Mouse (Mus musculus) layer of hippocampus, postnatal 25 days (tissue): ENCODE results near the gene Mylk2. TPM values are rescaled to one million over a fixed set of nuclear protein-coding genes. Genes with fewer than 3 reads are reported as not detected.

Experiments
- DNase-seq, 2 experiments: peaks; one replicate each; pipeline ENCODE4 v3.0.0; 2022; ENCODE audit warnings: mixed read lengths in 2 of 2, low spot score in 1 of 2; ENCODE audit errors: extremely low spot score in 1 of 2
- microRNA-seq, 2 experiments: library from miRNA; unstranded; fragments of <30 nt; microRNA quantifications; one replicate each; pipeline ENCODE4 v1.2.0; 2021
- total RNA-seq, 2 experiments: library from RNA; stranded (reverse); gene quantifications; 2 replicates each; pipeline ENCODE4 v1.2.3; 2021

Gene Mylk2
- total RNA-seq, 2 experiments from 2014 or later = not detected

DNA sequence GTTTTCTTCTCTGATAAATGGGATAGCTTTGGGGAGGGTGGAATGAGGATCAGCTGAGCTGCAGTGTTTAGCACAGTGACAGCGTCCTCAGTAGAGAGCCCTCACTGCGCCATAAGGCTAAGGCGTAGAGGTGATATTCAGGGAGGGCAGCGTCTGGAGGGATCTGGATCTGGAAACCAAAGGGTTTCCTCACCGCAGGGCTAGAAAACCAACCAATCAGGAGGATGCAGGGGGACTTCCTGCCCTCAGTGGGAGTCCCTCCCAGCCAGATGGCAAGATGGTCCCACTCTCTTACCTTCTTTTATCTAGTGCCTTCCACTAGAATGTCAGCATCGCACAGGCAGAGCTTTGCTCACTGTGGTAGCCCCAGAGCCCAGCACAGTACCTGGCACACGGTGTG is 30.6 kb downstream of the Mylk2 start:
- DNase-seq = no peak

DNA sequence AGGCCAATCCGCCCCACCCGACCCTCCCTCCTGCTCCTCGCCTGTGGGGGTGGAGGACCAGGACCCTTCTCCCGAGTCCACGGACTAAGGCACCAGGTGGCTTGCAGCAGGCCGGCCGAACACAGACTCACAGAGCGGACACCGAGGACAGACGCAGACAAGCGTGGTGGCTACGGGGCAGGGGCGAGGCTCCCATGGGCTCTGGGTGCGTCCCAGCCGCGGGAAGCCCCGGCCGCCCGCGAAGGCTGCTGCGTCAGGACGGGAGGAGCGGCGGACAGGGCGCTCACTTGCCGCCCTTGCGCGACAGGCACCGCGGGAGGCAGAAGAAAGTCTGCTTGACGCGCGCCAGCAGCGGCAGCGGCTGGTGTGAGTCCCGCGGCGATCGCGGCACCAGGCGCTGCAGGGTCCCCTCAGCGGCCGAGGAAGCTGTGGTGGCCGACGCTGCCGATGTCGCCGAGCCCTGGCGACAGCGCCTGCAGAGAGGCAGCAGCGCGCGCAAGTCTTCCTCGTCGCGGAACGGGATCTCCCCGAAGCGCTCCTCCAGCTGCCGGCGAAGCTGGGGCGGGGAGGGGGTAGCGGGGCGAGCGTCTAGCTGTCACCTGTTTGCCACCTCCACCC is 31.9 kb downstream of the Mylk2 start:
- no peak for DNase-seq

DNA sequence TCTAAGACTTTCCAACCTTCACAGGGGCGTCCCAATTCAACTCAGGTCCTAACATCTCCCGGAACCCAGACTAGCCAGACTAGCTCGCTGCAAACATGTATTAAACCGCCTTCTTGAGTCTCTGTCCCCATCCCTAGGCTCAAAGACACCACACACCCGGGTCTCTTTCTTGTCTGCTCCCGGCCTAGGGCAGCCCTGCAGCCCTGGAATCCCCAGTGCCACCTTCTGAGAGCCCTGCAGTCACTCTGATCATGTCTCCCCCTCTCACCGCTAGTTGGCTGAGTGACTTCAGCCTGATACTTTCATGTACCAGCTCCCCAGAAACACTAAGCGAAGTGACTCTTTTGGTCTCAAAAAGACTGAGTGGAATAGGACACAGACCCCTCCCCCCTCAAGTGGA is 32.4 kb downstream of the Mylk2 start:
- DNase-seq = no peak

DNA sequence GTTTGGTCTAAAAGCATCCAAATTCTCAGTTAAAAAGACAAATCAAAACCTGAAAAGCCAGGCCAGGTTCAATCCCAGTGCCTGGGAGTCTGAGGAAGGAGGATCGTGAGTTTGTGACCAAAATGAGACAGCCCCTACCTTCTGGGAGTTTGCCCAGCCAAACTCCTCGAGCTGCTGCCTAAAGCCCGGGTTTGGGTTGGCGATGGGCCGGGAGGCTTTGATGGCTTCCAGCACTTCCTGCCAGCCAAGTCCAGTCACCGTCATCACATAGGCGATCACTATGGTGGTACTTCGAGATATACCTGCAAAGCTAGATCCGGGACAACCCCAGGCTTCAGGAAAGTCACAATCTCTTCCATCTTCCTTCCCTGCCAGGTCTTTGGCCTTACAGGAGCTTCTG is 32.9 kb downstream of the Mylk2 start:
- DNase-seq = no peak

- no peak for DNase-seq
These were observed 35.9 kb downstream of the Mylk2 start for GRCm38 (mm10) chr2:152947098-152947497.

DNA sequence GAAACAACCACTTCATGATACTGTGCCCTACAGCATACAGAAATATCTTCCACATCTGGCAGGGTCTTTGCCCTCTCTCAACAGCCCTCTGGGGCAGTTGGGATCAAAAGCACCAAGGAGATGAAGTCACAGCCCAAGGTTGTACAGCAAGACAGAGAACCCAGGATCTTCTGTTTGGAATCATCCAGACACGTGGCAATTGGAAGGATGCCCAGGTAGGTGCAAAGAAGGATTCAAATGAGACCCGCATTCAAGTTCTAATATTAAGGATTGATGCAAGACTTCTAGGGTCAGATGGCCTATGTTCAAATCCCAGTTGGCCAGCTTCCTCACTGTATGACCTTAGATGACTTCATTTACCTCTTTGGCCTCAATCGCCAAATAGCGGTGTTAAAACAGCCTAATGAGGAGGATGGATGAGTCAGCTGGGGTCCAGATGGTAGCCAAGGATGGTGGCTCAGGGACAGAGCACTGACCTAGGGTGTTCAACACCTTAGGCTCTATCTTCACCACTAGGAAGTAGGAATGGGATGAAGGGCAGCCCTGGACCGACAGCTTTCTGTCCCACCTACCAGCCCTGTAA is 37.4 kb downstream of the Mylk2 start:
- DNase-seq = no peak

GRCm38 (mm10) chr2:152950358-152951064 is 39.4 kb downstream of the Mylk2 start:
- DNase-seq = no peak

DNA sequence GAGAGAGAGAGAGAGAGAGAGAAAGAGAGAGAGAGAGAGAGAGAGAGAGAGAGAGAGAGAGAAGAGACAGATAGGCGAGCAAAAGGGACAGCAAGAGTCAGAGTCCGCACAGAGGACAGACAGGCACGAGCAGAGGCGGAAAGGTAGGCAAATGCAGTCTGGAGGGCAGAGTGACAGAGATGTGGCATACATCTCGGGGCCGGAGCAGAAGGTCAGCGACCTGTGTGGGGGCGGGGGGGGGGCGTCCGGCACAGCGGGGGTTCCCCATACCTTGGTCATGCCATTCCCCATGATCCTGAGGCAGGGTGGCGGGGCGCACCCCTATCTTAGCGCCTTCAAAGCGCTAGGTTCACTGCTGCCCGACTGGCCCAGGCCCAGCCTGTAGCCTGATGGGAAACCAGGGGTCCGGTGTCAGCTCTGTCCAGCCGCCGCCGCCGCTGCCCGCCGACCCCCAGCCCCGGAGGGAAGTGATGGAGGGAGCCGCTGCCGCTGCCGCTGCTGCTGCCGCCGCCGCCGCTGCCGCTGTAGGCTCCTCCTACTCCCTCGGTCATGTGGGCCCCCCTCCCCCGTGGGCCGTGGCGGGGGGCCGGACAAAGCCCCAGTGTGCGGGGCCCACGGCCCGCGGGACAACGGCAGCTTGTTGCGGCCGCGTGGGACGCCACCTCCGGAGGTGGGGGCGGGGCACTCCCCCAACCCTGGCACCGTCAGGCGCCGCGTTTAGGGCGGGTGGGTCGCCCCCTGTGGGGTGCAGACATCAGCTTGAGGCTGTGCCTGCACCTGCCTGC is 40.1 kb downstream of the Mylk2 start, which contains the start of gene Dusp15:
TSS of gene Dusp15 (minus strand) at position 634 of the 785 bp plus-strand sequence.
- DNase-seq = peak; percentile 55 to 59

DNA sequence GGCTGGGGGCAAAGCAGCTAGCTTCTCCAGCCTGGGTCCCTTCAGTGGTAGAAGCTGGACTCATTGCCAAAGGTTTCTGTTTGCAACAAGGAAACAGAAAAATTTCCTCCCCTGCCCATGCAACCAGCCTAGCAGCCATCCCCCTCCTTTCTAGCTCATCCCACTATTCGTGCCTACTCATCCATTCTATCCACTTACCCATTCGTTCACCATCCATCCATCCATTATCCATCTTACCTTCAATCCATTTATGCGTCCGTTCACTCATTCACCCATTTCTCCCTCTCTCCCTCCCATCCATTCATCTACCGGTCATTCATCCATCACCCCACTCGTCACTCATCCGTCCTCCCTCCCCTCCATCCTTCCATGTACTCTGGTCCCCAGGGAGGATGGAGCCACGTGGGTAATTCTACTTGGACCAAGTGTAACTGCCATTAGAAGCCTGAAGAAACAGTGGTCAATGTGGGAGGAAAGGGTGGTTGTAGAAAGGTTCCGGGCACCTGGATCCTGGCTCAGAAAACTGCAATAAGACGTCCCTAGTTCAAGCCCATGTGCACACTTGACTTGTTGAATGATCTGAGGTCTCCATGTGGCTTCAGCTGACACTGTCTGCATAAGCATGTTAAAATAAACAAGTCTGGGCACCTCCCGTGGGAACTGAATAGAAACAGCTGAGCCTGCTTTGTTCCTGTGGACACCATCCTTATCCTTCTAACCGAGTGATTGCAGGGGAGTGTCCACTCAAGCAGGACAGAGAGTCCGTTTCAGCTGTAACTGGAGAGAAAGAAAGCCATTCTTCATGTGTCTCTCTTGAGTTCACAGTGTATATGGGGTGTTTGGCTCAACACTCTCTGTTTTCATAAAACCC is 40.9 kb downstream of the Mylk2 start:
- DNase-seq = no peak

DNA sequence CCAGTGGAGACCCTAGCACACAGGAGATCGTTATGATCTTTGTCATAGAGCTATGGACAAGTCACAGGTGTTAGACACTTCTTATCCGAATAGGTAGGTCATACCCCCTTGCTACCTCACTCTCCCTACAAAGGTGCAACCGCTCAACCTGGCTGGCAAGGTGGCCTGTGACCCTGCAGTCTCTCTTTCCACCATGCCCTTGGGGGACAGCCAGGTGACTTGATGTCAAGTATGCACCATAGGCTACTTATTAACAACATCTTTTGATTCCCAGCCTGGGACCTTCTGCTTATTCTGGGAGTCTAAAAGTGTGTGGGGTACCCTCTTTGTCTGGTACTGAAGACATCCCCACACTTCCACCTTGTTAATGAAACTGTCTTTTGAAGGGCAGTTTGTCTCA is 47.0 kb downstream of the Mylk2 start:
- no peak for DNase-seq

DNA sequence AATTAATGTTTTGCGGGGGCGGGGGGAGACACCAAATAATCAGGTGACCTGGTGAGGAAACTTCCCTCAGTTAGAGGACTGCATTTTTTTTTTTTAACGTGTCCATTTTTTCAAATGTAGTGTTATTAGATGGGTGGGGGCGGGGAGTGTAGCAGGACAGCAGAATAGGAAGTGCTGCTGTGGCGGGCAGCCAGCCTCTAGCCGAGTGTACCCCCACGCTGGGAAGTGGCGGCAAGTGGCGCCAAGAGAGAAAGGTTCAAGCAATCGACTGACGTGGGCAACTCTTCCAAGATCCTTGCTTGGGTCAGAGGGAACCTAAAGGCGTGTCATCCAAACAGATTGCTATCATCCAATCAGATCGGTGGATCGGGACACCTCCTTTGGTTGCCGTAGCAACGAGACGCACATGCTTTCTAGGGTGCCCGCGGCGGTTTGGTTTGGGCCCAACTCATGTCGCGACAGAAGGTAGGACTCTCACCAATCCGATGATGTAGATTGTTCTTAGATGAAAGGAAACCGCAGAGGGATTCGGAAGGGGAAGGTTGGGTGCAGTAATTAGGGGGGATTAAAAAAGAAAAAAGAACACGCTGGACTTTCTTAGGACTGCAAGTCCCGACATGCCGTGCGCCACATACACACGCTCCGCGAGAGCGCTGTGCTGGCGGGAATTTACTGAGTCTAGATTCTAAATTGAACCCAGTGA is 51.1 kb downstream of the Mylk2 start, which contains the start of gene Ttll9:
TSS of gene Ttll9 (plus strand) at position 395 of the 703 bp plus-strand sequence.
- DNase-seq = peak; percentile 61 to 66

GRCm38 (mm10) chr2:152965555-152965954 is 54.4 kb downstream of the Mylk2 start:
- no peak for DNase-seq

Small RNA genes lying within 50 kb of the gene (microRNA-seq; reads per million reads assigned to microRNA genes)
- 0 to 0.55 reads per million in 2 experiments for gene Mir5622

Other genes with a start within 250 kb of the Mylk2 start
- 10 to 100 TPM; 78.4 to 81.8 TPM for gene H13, start 241.9 kb upstream of the Mylk2 start, total RNA-seq
- gene Mcts2, start 224.3 kb upstream of the Mylk2 start, total RNA-seq = 10 to 100 TPM; 21.2 to 22.8 TPM
- gene Id1, start 175.1 kb upstream of the Mylk2 start, total RNA-seq = 10 to 100 TPM; 19.6 to 22.4 TPM
- 1 to 10 TPM; 2.0 to 2.7 TPM for gene Cox4i2, start 157.2 kb upstream of the Mylk2 start, total RNA-seq
- gene Bcl2l1, start 79.6 kb upstream of the Mylk2 start, total RNA-seq = 100 to 1,000 TPM; 121 to 144 TPM
- gene Tpx2, start 63.4 kb upstream of the Mylk2 start, total RNA-seq = 1 to 10 TPM; 1.5 to 2.6 TPM
- gene Foxs1, start 21.9 kb downstream of the Mylk2 start, total RNA-seq = 1 to 10 TPM in 1 of 2 experiments, under 1 TPM in 1; 0.56 to 1.0 TPM
- 10 to 100 TPM; 14.5 to 17.1 TPM for gene Dusp15, start 40.3 kb downstream of the Mylk2 start, total RNA-seq
- gene Ttll9, start 51.1 kb downstream of the Mylk2 start, total RNA-seq = 1 to 10 TPM in 1 of 2 experiments, under 1 TPM in 1; 0.94 to 1.3 TPM
- gene Pdrg1, start 104.1 kb downstream of the Mylk2 start, total RNA-seq = 10 to 100 TPM; 41.2 to 43.8 TPM
- 1 to 10 TPM; 1.9 to 2.1 TPM for gene Xkr7, start 120.5 kb downstream of the Mylk2 start, total RNA-seq
- 1 to 10 TPM; 3.9 to 5.2 TPM for gene Ccm2l, start 154.6 kb downstream of the Mylk2 start, total RNA-seq
- 1 to 10 TPM; 1.6 to 1.8 TPM for gene Hck, start 197.1 kb downstream of the Mylk2 start, total RNA-seq
- gene Tm9sf4, start 250.0 kb downstream of the Mylk2 start, total RNA-seq = 10 to 100 TPM; 88.6 to 97.6 TPM